Mouse (Mus musculus): ENCODE data around the gene Senp5. TPM values are rescaled to one million over a fixed set of nuclear protein-coding genes. Genes with fewer than 3 reads are reported as not detected.

The Senp5 gene
- total RNA-seq, 2 experiments from 2014 or later: 46.8 to 48.3 TPM

DNA sequence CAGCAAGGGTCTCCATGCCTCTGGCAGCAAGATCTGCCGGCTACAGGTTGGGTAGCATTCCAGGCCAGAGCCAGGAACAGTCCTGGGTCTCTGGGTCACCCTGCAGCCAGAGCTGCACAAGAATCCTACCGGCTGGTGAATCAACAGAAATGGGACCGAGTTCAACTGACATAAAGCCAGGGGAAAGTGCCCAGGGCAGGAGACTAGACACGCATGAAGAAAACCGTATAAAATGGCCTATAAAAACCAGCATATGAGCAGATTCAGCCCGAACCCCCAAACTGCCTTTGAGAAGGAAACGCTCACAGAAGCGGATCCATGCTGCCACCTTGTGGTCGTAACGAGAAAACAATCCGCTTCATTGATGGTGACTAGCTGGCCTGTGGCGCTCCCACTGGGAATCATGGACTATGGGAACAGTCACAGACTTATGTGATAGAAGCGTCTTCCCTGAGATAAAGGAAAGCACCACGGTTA, 84.8 kb downstream of the Senp5 start:
- TF ChIP-seq CTCF (IDR thresholded peaks at IDR 0.05): peak; percentile 95
- peak overlapping the region; percentile 62 for H3K27ac ChIP-seq
- intact Hi-C loops (cut with DNase I): loop anchor here (1.0 to 5.0 kb wide), 3 partner anchors 39 to 456 kb away; partner anchors contain the start of gene Meltf
- no peak overlapping the region for H3K4me3 ChIP-seq
- peak; percentile 84 to 87 for DNase-seq (ENCODE audit: extremely low spot score in 1 of 2, low spot score in 2 of 2)

DNA sequence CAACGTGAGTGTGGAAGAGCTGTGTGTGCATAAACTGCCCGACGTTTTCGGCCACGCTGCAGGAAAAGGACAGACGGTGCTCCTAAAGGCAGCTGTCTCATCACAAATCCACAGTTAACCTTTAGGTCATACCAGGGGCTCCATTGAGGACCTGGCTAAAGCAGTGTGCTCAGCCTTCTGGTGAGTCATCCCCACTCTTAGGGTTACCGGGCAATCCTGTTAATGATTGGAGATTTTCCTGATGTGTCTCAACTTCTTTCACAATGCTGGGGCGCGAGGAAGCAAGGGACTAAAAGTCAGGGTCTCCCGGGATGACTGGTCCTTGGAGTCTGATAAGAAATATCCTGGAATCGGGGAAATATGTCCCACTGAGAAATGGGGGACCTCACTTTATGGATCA, 85.3 kb downstream of the Senp5 start:
- TF ChIP-seq CTCF (IDR thresholded peaks at IDR 0.05): no peak
- H3K4me3 ChIP-seq: no peak overlapping the region
- intact Hi-C loops (cut with DNase I): loop anchor here (1.0 to 5.0 kb wide), 3 partner anchors 39 to 455 kb away; partner anchors contain the start of gene Meltf
- no peak for DNase-seq (ENCODE audit: extremely low spot score in 1 of 2, low spot score in 2 of 2)
- peak overlapping the region; percentile 62 for H3K27ac ChIP-seq

DNA sequence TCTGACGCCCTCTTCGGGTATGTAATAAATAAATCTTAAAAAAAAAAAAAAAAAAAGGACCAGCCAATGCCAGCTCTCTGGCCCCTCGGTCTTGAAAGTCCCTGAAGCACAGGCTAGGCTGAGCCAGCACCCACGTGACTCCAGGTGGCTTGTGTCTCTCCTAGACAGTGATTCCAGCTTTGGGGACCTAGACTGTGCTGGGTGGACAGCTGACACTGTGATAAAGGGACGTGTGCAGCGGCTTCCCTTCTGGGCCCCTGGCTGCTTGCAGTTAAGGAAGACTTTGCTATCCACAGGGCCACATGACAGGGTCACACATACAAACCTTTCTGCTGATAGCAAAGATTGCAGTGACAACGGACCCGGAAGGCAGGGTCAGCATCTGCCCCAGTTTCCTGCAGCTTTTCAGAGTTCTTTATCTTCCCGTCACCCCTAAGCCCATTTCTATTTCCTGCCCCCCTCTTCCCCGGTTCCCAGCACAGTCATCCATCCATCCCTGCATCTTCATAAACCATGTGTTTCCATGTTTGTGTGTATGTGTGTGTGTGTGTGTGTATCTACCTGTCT, 92.7 kb downstream of the Senp5 start:
- intact Hi-C loops (cut with DNase I): no loop called here
- H3K4me3 ChIP-seq: no peak overlapping the region
- peak overlapping the region; percentile 64; the same call in 1 of the 2 replicates for H3K27ac ChIP-seq
- DNase-seq (ENCODE audit: extremely low spot score in 1 of 2, low spot score in 2 of 2): no peak
- no peak for TF ChIP-seq CTCF (IDR thresholded peaks at IDR 0.05)

Small RNA genes lying within 50 kb of the gene (microRNA-seq; reads per million reads assigned to microRNA genes)
- gene Gm26269: 0 reads per million in 2 experiments

Other genes with a start within 250 kb of the Senp5 start
- gene Meltf, start 124.5 kb downstream of the Senp5 start, total RNA-seq (2021): under 1 TPM; 0.51 to 0.54 TPM
- 10 to 100 TPM; 20.7 to 20.9 TPM for gene Pigz, start 69.4 kb downstream of the Senp5 start, total RNA-seq (2021)
- 10 to 100 TPM; 40.4 to 45.1 TPM for gene 0610012G03Rik, start 54.8 kb downstream of the Senp5 start, total RNA-seq (2021)
- gene Ncbp2, start 54.8 kb downstream of the Senp5 start, total RNA-seq (2021): 10 to 100 TPM; 47.3 to 47.4 TPM
- 10 to 100 TPM; 25.9 to 26.9 TPM for gene Pak2, start 76.1 kb upstream of the Senp5 start, total RNA-seq (2021)
- 10 to 100 TPM; 20.9 to 24.1 TPM for gene Pigx, start 96.5 kb upstream of the Senp5 start, total RNA-seq (2021)
- 10 to 100 TPM; 65.2 to 67.7 TPM for gene Cep19, start 96.5 kb upstream of the Senp5 start, total RNA-seq (2021)
- 1 to 10 TPM; 8.7 to 9.1 TPM for gene Nrros, start 162.3 kb upstream of the Senp5 start, total RNA-seq (2021)
- not detected for gene Bex6, start 176.5 kb upstream of the Senp5 start, total RNA-seq (2021)
- 10 to 100 TPM; 46.6 to 50.7 TPM for gene Fbxo45, start 243.9 kb upstream of the Senp5 start, total RNA-seq (2021)
- 10 to 100 TPM in 1 of 2 experiments, 1 to 10 TPM in 1; 9.3 to 12.0 TPM for gene Wdr53, start 243.9 kb upstream of the Senp5 start, total RNA-seq (2021)

Data from left cerebral cortex, adult 2 months (tissue).